Mouse (Mus musculus): Measurements from ENCODE around the gene Lbhd2.

GRCm38 (mm10) chr12:111425789-111426460 lies 19.3 kb downstream of the Lbhd2 start:
- TF ChIP-seq USF1 (IDR thresholded peaks at IDR 0.05; ENCODE audit: low read depth) = no peak
- TF ChIP-seq CTCF (IDR thresholded peaks at IDR 0.05; ENCODE audit: control insufficient read depth, insufficient read depth, insufficient read length) = peak; percentile 97

All from C2C12 (cell line).